Mouse (Mus musculus) hindbrain, embryonic 15.5 days (tissue): ENCODE data around the gene Rpl36al. TPM values are rescaled to one million over a fixed set of nuclear protein-coding genes. Genes with fewer than 3 reads are reported as not detected.
A peak's percentile ranks its signal among the peaks of the same experiment; 100 is the strongest.

Experiments
- ATAC-seq: fragments of 200-750 bp; cut with Nextera tagmentation; 2 replicates; pipeline ENCODE4 v1.8.0; 2017; ENCODE audit warnings: low read depth, moderate number of reproducible peaks, moderate TSS enrichment; ENCODE audit not compliant: low FRiP score
- H3K27ac ChIP-seq: fragments of 300-500 bp; sonication (generic); replicated peaks from 2 replicates; pipeline ENCODE4 v1.5.1; 2015; ENCODE audit warnings: mild to moderate bottlenecking, inconsistent platforms
- H3K27me3 ChIP-seq: fragments of 300-500 bp; sonication (generic); 2 replicates; pipeline ENCODE4 v1.6.1; 2015; ENCODE audit warnings: control low read depth, inconsistent platforms
- H3K36me3 ChIP-seq: fragments of 300-500 bp; sonication (generic); 2 replicates; pipeline ENCODE4 v1.6.1; 2015; ENCODE audit warnings: control low read depth, inconsistent platforms
- H3K4me1 ChIP-seq: fragments of 300-500 bp; sonication (generic); replicated peaks from 2 replicates; pipeline ENCODE4 v1.6.1; 2015; ENCODE audit warnings: control low read depth, inconsistent platforms
- H3K4me2 ChIP-seq: fragments of 300-500 bp; sonication (generic); 2 replicates; pipeline ENCODE4 v1.6.1; 2015; ENCODE audit warnings: moderate library complexity, mild to moderate bottlenecking, inconsistent platforms
- H3K4me3 ChIP-seq: fragments of 300-500 bp; sonication (generic); 2 replicates; pipeline ENCODE4 v1.5.1; 2015; ENCODE audit warnings: mild to moderate bottlenecking, inconsistent platforms
- H3K9ac ChIP-seq: fragments of 300-500 bp; sonication (generic); 2 replicates; pipeline ENCODE4 v1.6.1; 2015; ENCODE audit warnings: inconsistent platforms
- H3K9me3 ChIP-seq: fragments of 300-500 bp; sonication (generic); 2 replicates; pipeline ENCODE4 v1.6.1; 2016; ENCODE audit warnings: control low read depth, inconsistent platforms
- WGBS: fragments of 180-500 bp; shearing (Covaris S2); methylation state at CpG from one replicate; pipeline ENCODE4 v1.1.7; 2015; 5-methylcytosine and 5-hydroxymethylcytosine counted together
- polyA plus RNA-seq: library from polyadenylated mRNA; unstranded; fragments of >200 nt; fragmentation: Nextera tagmentation; extraction: Ambion mirVana; gene quantifications from 2 replicates; pipeline ENCODE4 v1.2.1, GENCODE M21; 2015

Gene Rpl36al
- polyA plus RNA-seq, result 332 and 367 TPM in 2 replicates

- H3K36me3 ChIP-seq, result peaks cover 16% of the 10 kb centered on the region
- H3K27me3 ChIP-seq, result no peaks in the 10 kb centered on the region
- under 1% methylated on average over 84 of the region's 84 CpGs for WGBS
- peak within 1 kb of the TSS; percentile 94 for H3K27ac ChIP-seq
- H3K9me3 ChIP-seq, result no peaks in the 10 kb centered on the region
- H3K4me2 ChIP-seq, result peak within 1 kb of the TSS; percentile 80
- peak; percentile 99 for ATAC-seq
- peaks cover 29% of the 10 kb centered on the region for H3K4me1 ChIP-seq
- H3K9ac ChIP-seq, result peak within 1 kb of the TSS; percentile 92
- peak within 1 kb of the TSS; percentile 75 for H3K4me3 ChIP-seq
Observed at GRCm38 (mm10) chr12:69183583-69184308, at the start of gene Rpl36al, which contains the start of gene Mgat2. TSS of gene Rpl36al (minus strand) at chr12:69184083. TSS of gene Mgat2 (plus strand) at chr12:69184157.

- H3K27me3 ChIP-seq, result no peaks in the 10 kb centered on the region
- no peak overlapping the region for H3K9ac ChIP-seq
- WGBS, result 70% methylated on average over 2 of the region's 2 CpGs
- H3K9me3 ChIP-seq, result no peaks in the 10 kb centered on the region
- peaks cover 9% of the 10 kb centered on the region; the same call in 1 of the 2 replicates for H3K4me1 ChIP-seq
- no peaks in the 10 kb centered on the region for H3K36me3 ChIP-seq
- no peak overlapping the region for H3K4me3 ChIP-seq
- H3K27ac ChIP-seq, result no peak overlapping the region
- H3K4me2 ChIP-seq, result no peak overlapping the region
- no peak for ATAC-seq
Observed at GRCm38 (mm10) chr12:69229251-69229650, 45.4 kb upstream of the Rpl36al start.

GRCm38 (mm10) chr12:69227776-69228466 is 44.0 kb upstream of the Rpl36al start, which contains the start of gene Pole2:
TSS of gene Pole2 (minus strand) at chr12:69228195.
- peak within 1 kb of the TSS; percentile 57 for H3K9ac ChIP-seq
- no peaks in the 10 kb centered on the region for H3K36me3 ChIP-seq
- under 1% methylated on average over 37 of the region's 37 CpGs for WGBS
- peaks cover 9% of the 10 kb centered on the region; the same call in 1 of the 2 replicates for H3K4me1 ChIP-seq
- H3K27ac ChIP-seq, result peak within 1 kb of the TSS; percentile 76
- H3K9me3 ChIP-seq, result no peaks in the 10 kb centered on the region
- no peaks in the 10 kb centered on the region for H3K27me3 ChIP-seq
- ATAC-seq, result peak; percentile 95
- H3K4me2 ChIP-seq, result peak within 1 kb of the TSS; percentile 59
- peak within 1 kb of the TSS; percentile 87 for H3K4me3 ChIP-seq

- H3K27me3 ChIP-seq, result no peaks in the 10 kb centered on the region
- 91% methylated on average over 19 of the region's 19 CpGs for WGBS
- no peaks in the 10 kb centered on the region for H3K36me3 ChIP-seq
- H3K4me1 ChIP-seq, result no peaks in the 10 kb centered on the region
- no peaks in the 10 kb centered on the region for H3K9me3 ChIP-seq
- H3K27ac ChIP-seq, result no peak overlapping the region
- H3K9ac ChIP-seq, result no peak overlapping the region
- H3K4me3 ChIP-seq, result no peak overlapping the region
- no peak for ATAC-seq
- no peak overlapping the region for H3K4me2 ChIP-seq
Observed at GRCm38 (mm10) chr12:69220613-69221277, 36.9 kb upstream of the Rpl36al start.

- WGBS, result 93% methylated on average over 7 of the region's 7 CpGs
- Histone ChIP-seq H3K4me3 (no peak overlapping the region), H3K36me3 (no peaks in the 10 kb centered on the region), H3K9me3 (no peaks in the 10 kb centered on the region), H3K27ac (no peak overlapping the region), H3K9ac (no peak overlapping the region), H3K4me1 (no peaks in the 10 kb centered on the region), H3K4me2 (no peak overlapping the region), H3K27me3 (no peaks in the 10 kb centered on the region)
- ATAC-seq, result no peak
Observed at GRCm38 (mm10) chr12:69216587-69216986, 32.7 kb upstream of the Rpl36al start.

GRCm38 (mm10) chr12:69215000-69215785 is 31.3 kb upstream of the Rpl36al start:
- Histone ChIP-seq H3K27me3 (no peaks in the 10 kb centered on the region), H3K36me3 (no peaks in the 10 kb centered on the region), H3K9ac (no peak overlapping the region), H3K4me3 (no peak overlapping the region), H3K9me3 (no peaks in the 10 kb centered on the region), H3K4me1 (no peaks in the 10 kb centered on the region), H3K27ac (no peak overlapping the region), H3K4me2 (no peak overlapping the region)
- WGBS, result 88% methylated on average over 3 of the region's 3 CpGs
- no peak for ATAC-seq

- Histone ChIP-seq H3K27ac (no peak overlapping the region), H3K27me3 (no peaks in the 10 kb centered on the region), H3K4me3 (no peak overlapping the region), H3K4me1 (no peaks in the 10 kb centered on the region), H3K4me2 (no peak overlapping the region), H3K36me3 (no peaks in the 10 kb centered on the region), H3K9me3 (no peaks in the 10 kb centered on the region), H3K9ac (no peak overlapping the region)
- WGBS, result 95% methylated on average over 7 of the region's 7 CpGs
- no peak for ATAC-seq
Observed at GRCm38 (mm10) chr12:69214393-69214792, 30.5 kb upstream of the Rpl36al start.

- Histone ChIP-seq H3K9ac (no peak overlapping the region), H3K36me3 (no peaks in the 10 kb centered on the region), H3K4me3 (no peak overlapping the region), H3K4me2 (no peak overlapping the region), H3K27ac (no peak overlapping the region), H3K9me3 (no peaks in the 10 kb centered on the region), H3K27me3 (no peaks in the 10 kb centered on the region), H3K4me1 (no peaks in the 10 kb centered on the region)
- WGBS, result 95% methylated on average over 13 of the region's 13 CpGs
- no peak for ATAC-seq
Observed at GRCm38 (mm10) chr12:69213186-69213777, 29.4 kb upstream of the Rpl36al start.

- Histone ChIP-seq H3K4me3 (no peak overlapping the region), H3K9me3 (no peaks in the 10 kb centered on the region), H3K27me3 (no peaks in the 10 kb centered on the region), H3K4me1 (no peaks in the 10 kb centered on the region), H3K4me2 (no peak overlapping the region), H3K9ac (no peak overlapping the region), H3K27ac (no peak overlapping the region), H3K36me3 (no peaks in the 10 kb centered on the region)
- no peak for ATAC-seq
- WGBS, result 86% methylated on average over 5 of the region's 5 CpGs
Observed at GRCm38 (mm10) chr12:69211057-69211456, 27.2 kb upstream of the Rpl36al start.

GRCm38 (mm10) chr12:69210056-69210979 is 26.4 kb upstream of the Rpl36al start:
- Histone ChIP-seq H3K36me3 (no peaks in the 10 kb centered on the region), H3K27ac (no peak overlapping the region), H3K4me1 (no peaks in the 10 kb centered on the region), H3K4me2 (no peak overlapping the region), H3K9ac (no peak overlapping the region), H3K4me3 (no peak overlapping the region), H3K27me3 (no peaks in the 10 kb centered on the region), H3K9me3 (no peaks in the 10 kb centered on the region)
- ATAC-seq, result no peak
- WGBS, result 91% methylated on average over 18 of the region's 18 CpGs
